Mouse (Mus musculus): ENCODE data around the gene Angptl4.

DNA sequence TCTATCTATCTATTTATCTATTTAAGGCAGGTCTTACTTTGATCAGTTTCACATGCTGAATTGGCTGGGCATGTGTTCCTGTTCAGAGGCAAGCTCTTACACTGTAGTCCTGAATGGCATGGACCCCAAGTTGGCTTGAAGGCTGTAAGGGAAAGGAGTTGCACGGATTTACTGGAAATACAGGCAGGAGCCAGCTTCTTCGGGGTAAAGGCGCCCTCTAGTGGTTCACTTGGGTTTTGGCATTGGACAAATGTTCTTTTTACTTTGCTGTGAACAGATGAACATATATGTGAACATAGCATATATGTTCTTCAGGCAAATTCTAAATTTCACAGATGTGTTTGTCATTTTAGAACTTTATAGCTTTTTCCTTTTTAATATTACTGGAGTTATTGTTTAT, 45.2 kb upstream of the Angptl4 start:
- TF ChIP-seq CTCF (IDR thresholded peaks at IDR 0.05; ENCODE audit: control insufficient read depth, insufficient read depth, insufficient read length) = peak; percentile 55
- TF ChIP-seq MAX (IDR thresholded peaks at IDR 0.05) = no peak
- TF ChIP-seq MYOG (IDR thresholded peaks at IDR 0.05; ENCODE audit: control insufficient read depth, extremely low read depth, insufficient read length) = no peak
- no peak for TF ChIP-seq MYOD1 (IDR thresholded peaks at IDR 0.05; ENCODE audit: control insufficient read depth, insufficient read length, low read depth)
- no peak for TF ChIP-seq USF1 (IDR thresholded peaks at IDR 0.05; ENCODE audit: low read depth)
- no peak for TF ChIP-seq CEBPB (IDR thresholded peaks at IDR 0.05; ENCODE audit: low read depth)
